In genomic region chr4:87788691-87789090, GRCm38 (mm10) we compare ENCODE assay signal across 9 mouse cellular contexts.
DNase-seq lines count a peak whose midpoint lies in the region; ATAC-seq and TF ChIP-seq lines count a peak whose summit lies in the region.
"Had no signal": no experiment of that assay in that cellular context is flagged by ENCODE, and none has a peak within 500 bp of the region (broad histone marks: within the 10 kb centered on the region; RNA-seq: fewer than 3 reads in every experiment).

No protein-coding gene starts in this region.

- H3K27me3 ChIP-seq in forebrain, postnatal 0 days (ENCODE audit: insufficient read depth, low read length) = no peaks in the 10 kb centered on the region
- H3K27me3 ChIP-seq in forebrain, embryonic 11.5 days (ENCODE audit: control insufficient read depth, insufficient read depth, low read length) = no peaks in the 10 kb centered on the region
- H3K27me3 ChIP-seq in liver, embryonic 15.5 days = no peaks in the 10 kb centered on the region
- H3K27me3 ChIP-seq: neural tube, embryonic 12.5 days had no signal

- peak; percentile 78 for TF ChIP-seq CTCF in forebrain, postnatal 0 days (IDR thresholded peaks at IDR 0.05; ENCODE audit: low read depth)

- no peaks in the 10 kb centered on the region for H3K9me3 ChIP-seq in forebrain, postnatal 0 days (ENCODE audit: low read length)
- H3K9me3 ChIP-seq in forebrain, embryonic 11.5 days (ENCODE audit: control insufficient read depth, low read length) = no peaks in the 10 kb centered on the region
- H3K9me3 ChIP-seq in liver, embryonic 15.5 days (replicated peaks) = no peaks in the 10 kb centered on the region
- H3K9me3 ChIP-seq: neural tube, embryonic 12.5 days had no signal

- peaks cover 17% of the 10 kb centered on the region for H3K36me3 ChIP-seq in forebrain, postnatal 0 days (ENCODE audit: insufficient read depth)
- no peaks in the 10 kb centered on the region; the same call in 1 of the 2 replicates for H3K36me3 ChIP-seq in forebrain, embryonic 11.5 days (ENCODE audit: control insufficient read depth, insufficient read depth, low read length)
- peaks cover 86% of the 10 kb centered on the region for H3K36me3 ChIP-seq in liver, embryonic 15.5 days (replicated peaks)

- H3K4me1 ChIP-seq in forebrain, postnatal 0 days (ENCODE audit: insufficient read depth) = no peaks in the 10 kb centered on the region
- H3K4me1 ChIP-seq in forebrain, embryonic 11.5 days (replicated peaks; ENCODE audit: control insufficient read depth, insufficient read depth, low read length) = peaks cover 9% of the 10 kb centered on the region; the same call in 1 of the 2 replicates
- H3K4me1 ChIP-seq in liver, embryonic 15.5 days (replicated peaks) = no peaks in the 10 kb centered on the region

- no peak overlapping the region for H3K4me3 ChIP-seq in forebrain, postnatal 0 days (ENCODE audit: low read depth, low read length)
- no peak overlapping the region for H3K4me3 ChIP-seq in forebrain, embryonic 11.5 days (ENCODE audit: low read depth, low read length)
- no peak overlapping the region for H3K4me3 ChIP-seq in liver, embryonic 15.5 days (replicated peaks)
- H3K4me3 ChIP-seq: neural tube, embryonic 12.5 days had no signal

- WGBS in forebrain, postnatal 0 days = 65% methylated on average over 8 of the region's 8 CpGs
- 69% methylated on average over 8 of the region's 8 CpGs for WGBS in forebrain, embryonic 11.5 days
- 59% methylated on average over 8 of the region's 8 CpGs for WGBS in liver, embryonic 15.5 days (ENCODE audit: insufficient replicate concordance)

- ATAC-seq in forebrain, postnatal 0 days = peak; percentile 62
- no peak for ATAC-seq in forebrain, embryonic 11.5 days (replicated peaks; ENCODE audit: low FRiP score)
- peak; percentile 44; the same call in 1 of the 2 replicates for ATAC-seq in liver, embryonic 15.5 days (ENCODE audit: insufficient read depth)

- no peak overlapping the region for H3K4me2 ChIP-seq in forebrain, postnatal 0 days (ENCODE audit: low read depth)
- H3K4me2 ChIP-seq in forebrain, embryonic 11.5 days (ENCODE audit: low read depth, low read length, severe bottlenecking) = no peak overlapping the region
- no peak overlapping the region for H3K4me2 ChIP-seq in liver, embryonic 15.5 days
- H3K4me2 ChIP-seq: neural tube, embryonic 12.5 days had no signal

- no peak overlapping the region for H3K9ac ChIP-seq in forebrain, postnatal 0 days
- no peak overlapping the region for H3K9ac ChIP-seq in forebrain, embryonic 11.5 days (ENCODE audit: low read length)
- no peak overlapping the region for H3K9ac ChIP-seq in liver, embryonic 15.5 days
- H3K9ac ChIP-seq: neural tube, embryonic 12.5 days had no signal

- H3K27ac ChIP-seq in forebrain, postnatal 0 days (ENCODE audit: low read depth, low read length) = no peak overlapping the region
- H3K27ac ChIP-seq in forebrain, embryonic 11.5 days (ENCODE audit: low read depth, low read length) = no peak overlapping the region
- H3K27ac ChIP-seq in liver, embryonic 15.5 days (replicated peaks) = no peak overlapping the region
- H3K27ac ChIP-seq: neural tube, embryonic 12.5 days had no signal

- DNase-seq in forebrain, postnatal 0 days = peak; percentile 74
- DNase-seq in forebrain, embryonic 11.5 days (ENCODE audit: low spot score) = no peak
- peak; percentile 47 for DNase-seq in right cerebral cortex, postnatal 14 days
- DNase-seq in right cerebral cortex, postnatal 36 days (ENCODE audit: low spot score in 2 of 2) = no peak
- DNase-seq in cerebellum, adult 11-12 months = peak; percentile 31
- peak; percentile 42 to 64 for DNase-seq in heart, postnatal 14 days
- peak; percentile 22 to 49 for DNase-seq in spleen, postnatal 14 days (ENCODE audit: low spot score in 2 of 2)

- intact Hi-C loops in heart, postnatal 14 days (cut with DNase I) = loop anchor here (10.0 kb wide), 1 partner anchor 246 kb away; the partner anchor contains the start of gene Mllt3

Comparison
In these comparisons a context has a peak if more than half of its experiments do, and no peak if none do; other contexts are left out.
1. DNase-seq: peak in forebrain, postnatal 0 days (single experiment), right cerebral cortex, postnatal 14 days (single experiment), cerebellum, adult 11-12 months (single experiment), heart, postnatal 14 days (2 of 2) and spleen, postnatal 14 days (2 of 2); none in forebrain, embryonic 11.5 days (single experiment) and right cerebral cortex, postnatal 36 days (0 of 2).